Mouse (Mus musculus): Measurements from ENCODE around the gene Spata46. TPM values are rescaled to one million over a fixed set of nuclear protein-coding genes. Genes with fewer than 3 reads are reported as not detected.
A peak's percentile ranks its signal among the peaks of the same experiment; 100 is the strongest.

The Spata46 gene
- polyA plus RNA-seq, 1 experiment from 2014 or later = 0.53 TPM

GRCm38 (mm10) chr1:170325277-170325676, 16.7 kb downstream of the Spata46 start:
- Histone ChIP-seq H3K9me3 (ENCODE audit: low read length) (no peaks in the 10 kb centered on the region), H3K9ac (replicated peaks; ENCODE audit: low read depth) (no peak overlapping the region), H3K4me2 (replicated peaks; ENCODE audit: low read depth, low read length) (no peak overlapping the region), H3K4me3 (ENCODE audit: low read depth, low read length) (no peak overlapping the region), H3K27ac (ENCODE audit: low read length) (no peak overlapping the region), H3K27me3 (replicated peaks; ENCODE audit: insufficient read depth, low read length) (no peaks in the 10 kb centered on the region), H3K36me3 (ENCODE audit: insufficient read depth, low read length) (no peaks in the 10 kb centered on the region; the same call in 1 of the 2 replicates), H3K4me1 (ENCODE audit: insufficient read depth, low read depth, low read length) (no peaks in the 10 kb centered on the region)
- DNase-seq (ENCODE audit: low spot score) (no peak), ATAC-seq (no peak)
- 79% methylated on average over 4 of the region's 4 CpGs for WGBS
- TF ChIP-seq CTCF (IDR thresholded peaks at IDR 0.05) = no peak
- TF ChIP-seq EP300 (IDR thresholded peaks at IDR 0.05) = no peak

- Histone ChIP-seq H3K9ac (replicated peaks; ENCODE audit: low read depth) (no peak overlapping the region), H3K36me3 (ENCODE audit: insufficient read depth, low read length) (no peaks in the 10 kb centered on the region), H3K4me2 (replicated peaks; ENCODE audit: low read depth, low read length) (no peak overlapping the region), H3K9me3 (ENCODE audit: low read length) (no peaks in the 10 kb centered on the region), H3K27ac (ENCODE audit: low read length) (no peak overlapping the region), H3K4me3 (ENCODE audit: low read depth, low read length) (no peak overlapping the region), H3K27me3 (replicated peaks; ENCODE audit: insufficient read depth, low read length) (no peaks in the 10 kb centered on the region), H3K4me1 (ENCODE audit: insufficient read depth, low read depth, low read length) (no peaks in the 10 kb centered on the region)
- ATAC-seq (no peak), DNase-seq (ENCODE audit: low spot score) (no peak)
- 42% methylated on average over 6 of the region's 6 CpGs for WGBS
- TF ChIP-seq EP300 (IDR thresholded peaks at IDR 0.05) = no peak
- no peak for TF ChIP-seq CTCF (IDR thresholded peaks at IDR 0.05)
Observed at GRCm38 (mm10) chr1:170331926-170332325, 23.3 kb downstream of the Spata46 start.

GRCm38 (mm10) chr1:170332775-170333174, 24.2 kb downstream of the Spata46 start:
- no peaks in the 10 kb centered on the region for H3K27me3 ChIP-seq (replicated peaks; ENCODE audit: insufficient read depth, low read length)
- no peaks in the 10 kb centered on the region for H3K9me3 ChIP-seq (ENCODE audit: low read length)
- no peak overlapping the region for H3K4me2 ChIP-seq (replicated peaks; ENCODE audit: low read depth, low read length)
- TF ChIP-seq EP300 (IDR thresholded peaks at IDR 0.05) = no peak
- H3K4me3 ChIP-seq (ENCODE audit: low read depth, low read length) = no peak overlapping the region
- no peak for DNase-seq (ENCODE audit: low spot score)
- no peaks in the 10 kb centered on the region for H3K4me1 ChIP-seq (ENCODE audit: insufficient read depth, low read depth, low read length)
- ATAC-seq = no peak
- H3K36me3 ChIP-seq (ENCODE audit: insufficient read depth, low read length) = no peaks in the 10 kb centered on the region
- 73% methylated on average over 4 of the region's 4 CpGs for WGBS
- H3K9ac ChIP-seq (replicated peaks; ENCODE audit: low read depth) = no peak overlapping the region
- no peak overlapping the region for H3K27ac ChIP-seq (ENCODE audit: low read length)

GRCm38 (mm10) chr1:170339943-170340342, 31.3 kb downstream of the Spata46 start:
- Histone ChIP-seq H3K4me3 (ENCODE audit: low read depth, low read length) (no peak overlapping the region), H3K4me2 (replicated peaks; ENCODE audit: low read depth, low read length) (no peak overlapping the region), H3K9ac (replicated peaks; ENCODE audit: low read depth) (no peak overlapping the region), H3K27me3 (replicated peaks; ENCODE audit: insufficient read depth, low read length) (no peaks in the 10 kb centered on the region), H3K9me3 (ENCODE audit: low read length) (no peaks in the 10 kb centered on the region), H3K4me1 (ENCODE audit: insufficient read depth, low read depth, low read length) (no peaks in the 10 kb centered on the region), H3K36me3 (ENCODE audit: insufficient read depth, low read length) (no peaks in the 10 kb centered on the region), H3K27ac (ENCODE audit: low read length) (no peak overlapping the region)
- DNase-seq (ENCODE audit: low spot score) (no peak), ATAC-seq (no peak)
- WGBS = 91% methylated on average over 3 of the region's 3 CpGs
- TF ChIP-seq CTCF (IDR thresholded peaks at IDR 0.05) = no peak
- TF ChIP-seq EP300 (IDR thresholded peaks at IDR 0.05) = no peak

- no peak overlapping the region for H3K27ac ChIP-seq (ENCODE audit: low read length)
- no peak for DNase-seq (ENCODE audit: low spot score)
- no peak overlapping the region for H3K4me2 ChIP-seq (replicated peaks; ENCODE audit: low read depth, low read length)
- H3K27me3 ChIP-seq (replicated peaks; ENCODE audit: insufficient read depth, low read length) = no peaks in the 10 kb centered on the region
- TF ChIP-seq EP300 (IDR thresholded peaks at IDR 0.05) = no peak
- TF ChIP-seq CTCF (IDR thresholded peaks at IDR 0.05) = no peak
- no peaks in the 10 kb centered on the region for H3K4me1 ChIP-seq (ENCODE audit: insufficient read depth, low read depth, low read length)
- ATAC-seq = no peak
- H3K9ac ChIP-seq (replicated peaks; ENCODE audit: low read depth) = no peak overlapping the region
- no peaks in the 10 kb centered on the region for H3K36me3 ChIP-seq (ENCODE audit: insufficient read depth, low read length)
- no peak overlapping the region for H3K4me3 ChIP-seq (ENCODE audit: low read depth, low read length)
- no peaks in the 10 kb centered on the region for H3K9me3 ChIP-seq (ENCODE audit: low read length)
- WGBS = 57% methylated on average over 8 of the region's 8 CpGs
Observed at GRCm38 (mm10) chr1:170343081-170343480, 34.5 kb downstream of the Spata46 start.

GRCm38 (mm10) chr1:170343906-170344305, 35.3 kb downstream of the Spata46 start:
- DNase-seq (ENCODE audit: low spot score) (no peak), ATAC-seq (no peak)
- no peaks in the 10 kb centered on the region for H3K9me3 ChIP-seq (ENCODE audit: low read length)
- no peak overlapping the region for H3K9ac ChIP-seq (replicated peaks; ENCODE audit: low read depth)
- H3K4me3 ChIP-seq (ENCODE audit: low read depth, low read length) = no peak overlapping the region
- TF ChIP-seq EP300 (IDR thresholded peaks at IDR 0.05) (no peak), CTCF (IDR thresholded peaks at IDR 0.05) (no peak)
- no peak overlapping the region for H3K27ac ChIP-seq (ENCODE audit: low read length)
- no peaks in the 10 kb centered on the region for H3K4me1 ChIP-seq (ENCODE audit: insufficient read depth, low read depth, low read length)
- no peak overlapping the region for H3K4me2 ChIP-seq (replicated peaks; ENCODE audit: low read depth, low read length)
- no peaks in the 10 kb centered on the region for H3K36me3 ChIP-seq (ENCODE audit: insufficient read depth, low read length)
- H3K27me3 ChIP-seq (replicated peaks; ENCODE audit: insufficient read depth, low read length) = no peaks in the 10 kb centered on the region
- WGBS = 97% methylated on average over 4 of the region's 4 CpGs

GRCm38 (mm10) chr1:170346266-170346665, 37.7 kb downstream of the Spata46 start:
- Histone ChIP-seq H3K4me3 (ENCODE audit: low read depth, low read length) (no peak overlapping the region), H3K4me2 (replicated peaks; ENCODE audit: low read depth, low read length) (no peak overlapping the region), H3K36me3 (ENCODE audit: insufficient read depth, low read length) (no peaks in the 10 kb centered on the region), H3K4me1 (ENCODE audit: insufficient read depth, low read depth, low read length) (no peaks in the 10 kb centered on the region), H3K9ac (replicated peaks; ENCODE audit: low read depth) (no peak overlapping the region), H3K27ac (ENCODE audit: low read length) (0 out of 2 replicates have a peak overlapping the region, but pooled peaks have one; percentile 15), H3K27me3 (replicated peaks; ENCODE audit: insufficient read depth, low read length) (no peaks in the 10 kb centered on the region), H3K9me3 (ENCODE audit: low read length) (no peaks in the 10 kb centered on the region)
- DNase-seq (ENCODE audit: low spot score) (peak; percentile 55), ATAC-seq (0 out of 2 replicates have a peak, but pooled peaks have one; percentile 26)
- TF ChIP-seq EP300 (IDR thresholded peaks at IDR 0.05) (no peak), CTCF (IDR thresholded peaks at IDR 0.05) (no peak)
- WGBS = 45% methylated on average over 3 of the region's 3 CpGs

All from lung, postnatal 0 days (tissue).